Mouse (Mus musculus): Measurements from ENCODE around the gene Irf2bpl.

Gene Irf2bpl

GRCm38 (mm10) chr12:86859924-86860790 lies 24.4 kb downstream of the Irf2bpl start:
- DNase-seq (ENCODE audit: low spot score in 2 of 2): peak; percentile 25 to 35

DNA sequence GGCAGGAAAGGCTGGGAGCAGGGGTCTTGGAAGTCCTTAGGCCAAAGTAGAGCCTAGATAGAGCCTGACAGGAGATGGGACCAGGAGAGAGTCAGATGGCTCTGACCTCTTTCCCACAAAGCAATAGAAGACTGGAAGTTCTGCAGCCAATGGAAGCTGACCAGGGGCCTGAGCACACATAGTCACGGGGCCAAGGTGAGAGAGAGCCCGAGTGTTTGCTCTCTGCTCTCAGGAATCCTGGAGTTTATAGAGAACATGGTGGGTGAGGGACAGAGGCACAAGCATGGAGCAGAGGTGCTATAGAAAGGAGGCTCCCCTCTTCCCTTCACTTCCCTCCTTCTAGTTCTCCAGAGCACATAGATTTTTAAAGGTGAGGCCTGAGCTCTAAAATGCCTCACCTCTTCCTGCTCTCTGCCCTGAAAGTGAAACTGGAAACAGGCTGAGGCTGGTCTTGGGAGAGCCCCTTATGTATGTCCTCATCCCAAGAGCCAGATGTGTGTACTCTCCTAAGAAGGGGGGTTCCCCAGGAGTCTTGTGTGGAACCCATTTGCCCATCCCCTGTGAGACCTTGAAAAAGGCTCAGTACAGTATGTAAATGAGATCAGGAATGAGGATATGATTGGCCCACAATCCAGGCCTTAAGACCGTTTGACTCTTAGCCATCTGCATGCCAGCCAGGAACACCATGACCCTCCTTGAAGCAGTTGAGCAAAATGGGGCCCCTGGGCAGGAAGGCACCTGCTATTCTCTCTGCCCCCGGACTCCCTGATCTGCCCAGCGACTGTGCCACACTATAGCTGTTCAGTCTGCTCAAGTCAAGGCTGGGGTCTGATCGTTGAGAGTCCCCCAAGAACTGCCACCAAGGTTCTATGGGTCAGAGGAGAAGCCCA lies 25.4 kb downstream of the Irf2bpl start:
- no peak for DNase-seq (ENCODE audit: low spot score in 2 of 2)

DNA sequence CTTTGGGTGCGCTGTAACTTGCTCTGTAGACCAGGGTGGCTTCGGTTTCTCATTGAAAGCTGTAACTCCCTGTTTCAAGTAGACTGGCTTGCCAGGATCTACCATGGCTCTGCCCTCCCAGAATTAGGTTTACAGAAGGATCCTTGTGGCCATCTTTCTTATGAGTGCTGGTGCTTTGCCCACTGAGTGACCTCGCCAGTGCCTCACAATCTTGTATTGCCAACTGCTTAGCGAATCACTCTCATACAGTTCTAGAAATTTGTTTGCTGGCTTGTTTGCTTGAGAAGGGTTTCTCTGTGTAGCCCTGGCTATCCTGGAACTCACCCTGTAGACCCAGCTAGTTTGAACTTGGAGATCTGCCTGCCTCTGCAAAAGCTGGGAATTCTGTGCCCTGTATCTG lies 26.1 kb downstream of the Irf2bpl start:
- no peak for DNase-seq (ENCODE audit: low spot score in 2 of 2)

GRCm38 (mm10) chr12:86857290-86857689 lies 27.3 kb downstream of the Irf2bpl start:
- no peak for DNase-seq (ENCODE audit: low spot score in 2 of 2)

DNA sequence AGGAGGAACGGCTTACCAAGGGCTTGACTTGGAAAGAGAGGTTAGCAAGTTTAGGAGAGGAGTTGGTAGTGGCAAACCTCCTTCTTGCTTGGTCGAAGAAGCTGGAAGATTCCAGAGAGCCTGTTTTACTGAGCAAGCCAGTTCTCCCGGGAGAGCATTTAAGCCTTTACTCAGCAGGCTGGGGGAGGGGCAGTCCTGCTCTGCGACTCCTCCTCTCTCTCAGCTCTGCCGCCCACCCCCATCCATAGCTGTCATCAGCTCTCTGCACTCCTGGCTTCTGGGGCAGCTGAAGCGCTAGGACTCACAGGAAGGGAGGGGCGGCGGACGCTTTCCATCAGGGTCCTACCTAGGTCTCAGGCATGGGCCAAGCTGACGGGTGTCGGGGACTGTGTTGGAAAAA lies 28.9 kb downstream of the Irf2bpl start:
- DNase-seq (ENCODE audit: low spot score in 2 of 2): no peak

DNA sequence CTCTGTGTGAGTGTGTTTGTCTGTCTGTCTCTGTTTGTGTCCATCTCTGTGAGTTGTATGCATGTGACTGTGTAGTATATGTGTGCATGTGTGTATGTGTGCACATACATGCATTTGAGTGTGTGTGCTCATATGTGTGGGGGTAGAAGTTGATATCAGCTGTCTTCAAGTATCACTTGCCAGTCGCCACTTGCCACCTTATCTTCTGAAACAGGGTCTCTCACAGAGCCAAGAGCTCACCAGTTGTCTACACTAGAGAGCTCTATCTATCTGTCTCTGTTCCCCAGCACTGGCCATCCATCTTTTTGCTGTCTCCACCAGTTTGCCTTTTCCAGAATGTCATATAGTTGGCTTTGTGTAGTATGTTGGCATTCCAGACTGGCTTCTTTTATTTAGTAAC lies 31.1 kb downstream of the Irf2bpl start:
- DNase-seq (ENCODE audit: low spot score in 2 of 2): no peak

DNA sequence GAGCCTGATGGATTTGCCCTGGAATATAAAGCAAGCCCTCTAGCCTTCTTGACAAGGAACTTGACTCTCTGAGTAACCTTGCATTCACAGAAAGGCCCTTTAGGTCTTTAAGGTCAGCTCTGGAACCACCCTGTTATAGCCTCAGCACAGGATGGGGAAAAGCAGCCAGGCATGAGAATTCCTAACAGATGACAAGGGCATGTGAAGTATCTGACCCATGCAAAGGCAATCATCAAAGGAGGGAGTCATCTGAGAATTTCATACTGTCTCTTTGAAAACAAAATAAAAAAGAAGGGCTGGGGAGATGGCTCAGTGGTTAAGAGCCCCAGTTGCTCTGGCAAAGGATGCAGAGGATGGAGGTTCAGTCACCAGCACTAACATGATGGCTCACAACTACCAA lies 33.3 kb downstream of the Irf2bpl start:
- no peak for DNase-seq (ENCODE audit: low spot score in 2 of 2)

DNA sequence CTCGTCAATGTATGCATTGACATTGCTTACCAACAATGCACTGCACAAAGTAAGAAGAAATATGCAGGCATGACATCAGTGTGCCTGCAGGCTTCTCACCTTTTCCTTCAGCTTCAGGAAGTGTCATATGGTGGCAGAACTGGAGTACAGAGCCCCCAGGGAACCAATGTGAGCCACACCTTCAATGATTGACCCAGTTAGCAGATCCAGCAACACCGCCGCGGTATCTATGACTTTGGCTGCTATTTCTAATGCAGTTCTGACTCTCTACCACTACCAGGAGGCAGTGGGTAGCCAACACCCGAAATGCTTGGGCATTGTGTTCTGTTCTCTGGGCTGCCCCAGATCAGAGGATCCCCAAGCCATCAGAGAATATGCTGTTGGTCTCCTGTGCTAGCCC lies 33.9 kb downstream of the Irf2bpl start:
- DNase-seq (ENCODE audit: low spot score in 2 of 2): no peak

DNA sequence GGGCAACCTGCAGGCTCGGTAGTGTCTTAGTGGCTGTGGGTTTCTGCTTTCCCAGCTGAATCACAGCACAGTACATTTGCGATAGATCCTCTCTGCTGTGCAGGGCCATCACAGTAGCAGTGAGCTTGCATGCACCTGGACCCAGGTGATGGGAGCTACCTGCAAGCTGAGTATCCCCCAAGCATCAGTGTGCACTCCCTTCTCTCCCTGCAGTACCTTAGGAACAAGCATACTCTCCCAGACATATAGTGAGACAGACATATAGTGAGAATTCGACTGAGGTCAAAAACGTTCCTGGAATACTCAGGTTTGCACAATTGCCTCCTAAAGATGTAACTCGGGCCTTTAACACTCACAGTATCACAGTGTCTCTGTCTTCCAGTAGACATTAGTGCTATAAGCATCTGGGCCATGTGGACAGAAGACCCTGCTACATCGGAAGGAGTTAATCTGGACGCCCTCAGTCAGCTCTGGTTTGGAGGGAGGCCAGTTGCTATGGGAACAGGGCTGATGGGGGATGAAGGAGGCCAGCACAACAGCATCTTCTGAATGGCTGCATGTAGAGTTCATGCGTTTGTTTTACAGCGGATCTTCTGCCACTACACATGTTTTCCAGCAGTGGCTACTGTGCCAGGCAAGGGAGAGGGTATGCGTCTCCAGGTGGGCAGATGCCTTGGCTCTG lies 34.5 kb downstream of the Irf2bpl start:
- no peak for DNase-seq (ENCODE audit: low spot score in 2 of 2)

GRCm38 (mm10) chr12:86842866-86843459 lies 41.6 kb downstream of the Irf2bpl start:
- no peak for DNase-seq (ENCODE audit: low spot score in 2 of 2)

GRCm38 (mm10) chr12:86840526-86840925 lies 44.1 kb downstream of the Irf2bpl start:
- no peak for DNase-seq (ENCODE audit: low spot score in 2 of 2)

DNA sequence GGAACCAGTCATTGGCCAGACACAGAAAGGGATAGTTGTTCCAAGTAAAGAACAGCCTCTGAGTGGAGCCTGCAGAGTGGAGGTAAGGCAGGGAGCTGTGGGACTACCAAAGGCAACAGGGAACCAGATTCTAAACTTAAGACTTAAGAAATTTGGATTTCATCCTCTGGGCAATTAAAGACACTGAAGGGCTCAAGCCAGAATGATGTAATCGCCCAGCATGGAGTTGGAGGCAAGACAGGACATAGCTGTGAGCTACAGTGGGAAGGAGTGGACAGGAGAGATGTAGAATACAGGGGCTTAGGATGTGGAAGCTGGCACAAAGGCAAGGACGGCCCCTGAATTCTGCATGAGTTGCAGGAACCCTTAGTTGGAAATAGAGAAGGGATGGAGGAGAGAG lies 46.4 kb downstream of the Irf2bpl start:
- no peak for DNase-seq (ENCODE audit: low spot score in 2 of 2)

DNA sequence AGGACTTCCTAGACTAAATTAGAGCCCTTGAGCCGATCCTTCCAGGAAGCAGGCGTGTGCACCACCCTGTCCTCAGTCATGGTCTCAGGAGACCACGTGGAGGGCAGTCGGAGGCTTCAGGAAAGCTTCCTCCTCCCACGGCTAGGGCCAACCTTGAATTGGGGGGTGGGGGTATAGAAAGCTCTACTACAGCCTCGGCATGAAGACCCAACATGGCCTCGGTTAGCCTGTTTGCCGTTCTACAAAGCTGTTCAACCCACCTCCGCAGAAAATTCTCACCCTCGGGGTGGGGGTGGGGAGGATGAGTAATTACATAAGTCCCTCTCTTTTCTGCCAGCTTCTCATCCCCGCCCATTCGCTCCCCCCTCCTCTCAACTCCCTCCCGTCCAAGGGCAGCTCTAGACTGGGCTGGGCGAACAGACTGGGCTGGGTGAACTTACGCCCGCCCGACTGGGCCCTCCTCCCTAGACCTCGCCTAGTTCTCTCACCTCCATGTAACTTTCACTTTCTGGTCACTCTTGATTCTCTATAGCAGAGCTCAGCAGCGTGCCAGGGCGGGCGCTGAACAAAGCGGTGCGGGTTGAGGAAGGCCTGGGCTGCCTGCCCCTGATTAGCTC lies 48.1 kb downstream of the Irf2bpl start:
- peak in 1 of 2 experiments; percentile 52 for DNase-seq (ENCODE audit: low spot score in 2 of 2)

- DNase-seq (ENCODE audit: low spot score in 2 of 2): no peak
Measured at GRCm38 (mm10) chr12:86835899-86836298, 48.7 kb downstream of the Irf2bpl start.

- DNase-seq (ENCODE audit: low spot score in 2 of 2): no peak
Measured at GRCm38 (mm10) chr12:86834416-86834772, 50.2 kb downstream of the Irf2bpl start.

GRCm38 (mm10) chr12:86833711-86834415 lies 50.7 kb downstream of the Irf2bpl start:
- no peak for DNase-seq (ENCODE audit: low spot score in 2 of 2)

DNA sequence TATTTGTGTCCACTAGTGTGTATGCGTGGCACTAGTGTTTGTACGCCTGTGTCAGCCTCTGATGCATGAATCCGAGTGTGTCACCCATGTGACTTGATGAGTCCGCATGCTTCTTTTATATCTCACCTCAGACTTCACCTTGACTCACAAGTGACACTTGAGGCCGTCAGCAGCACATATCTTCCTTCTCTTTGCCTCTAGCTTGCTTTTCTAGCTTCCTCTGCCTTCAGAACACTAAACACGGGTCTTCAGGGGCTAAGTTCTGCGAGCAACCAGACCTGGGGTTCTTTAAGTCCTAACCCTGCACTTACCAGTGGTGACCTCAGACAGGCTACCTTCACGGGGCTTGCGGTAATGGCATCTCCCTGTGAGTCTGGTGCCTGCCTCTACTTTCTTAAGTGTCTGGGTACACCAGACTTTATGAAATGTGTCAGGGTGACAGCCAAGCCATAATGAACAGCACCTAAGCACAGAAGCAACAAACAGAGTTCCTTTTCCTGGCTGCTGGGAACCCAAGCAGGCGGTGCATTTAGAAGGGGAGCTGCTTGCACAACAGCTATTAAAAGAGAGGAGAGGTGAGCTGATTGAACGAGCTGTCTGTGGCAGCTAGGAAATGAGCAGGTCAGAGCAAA lies 51.9 kb downstream of the Irf2bpl start:
- DNase-seq (ENCODE audit: low spot score in 2 of 2): no peak

- no peak for DNase-seq (ENCODE audit: low spot score in 2 of 2)
Measured at GRCm38 (mm10) chr12:86831591-86832550, 52.7 kb downstream of the Irf2bpl start.
